9 mouse cellular contexts compared by ENCODE assay signal in the genomic region with DNA sequence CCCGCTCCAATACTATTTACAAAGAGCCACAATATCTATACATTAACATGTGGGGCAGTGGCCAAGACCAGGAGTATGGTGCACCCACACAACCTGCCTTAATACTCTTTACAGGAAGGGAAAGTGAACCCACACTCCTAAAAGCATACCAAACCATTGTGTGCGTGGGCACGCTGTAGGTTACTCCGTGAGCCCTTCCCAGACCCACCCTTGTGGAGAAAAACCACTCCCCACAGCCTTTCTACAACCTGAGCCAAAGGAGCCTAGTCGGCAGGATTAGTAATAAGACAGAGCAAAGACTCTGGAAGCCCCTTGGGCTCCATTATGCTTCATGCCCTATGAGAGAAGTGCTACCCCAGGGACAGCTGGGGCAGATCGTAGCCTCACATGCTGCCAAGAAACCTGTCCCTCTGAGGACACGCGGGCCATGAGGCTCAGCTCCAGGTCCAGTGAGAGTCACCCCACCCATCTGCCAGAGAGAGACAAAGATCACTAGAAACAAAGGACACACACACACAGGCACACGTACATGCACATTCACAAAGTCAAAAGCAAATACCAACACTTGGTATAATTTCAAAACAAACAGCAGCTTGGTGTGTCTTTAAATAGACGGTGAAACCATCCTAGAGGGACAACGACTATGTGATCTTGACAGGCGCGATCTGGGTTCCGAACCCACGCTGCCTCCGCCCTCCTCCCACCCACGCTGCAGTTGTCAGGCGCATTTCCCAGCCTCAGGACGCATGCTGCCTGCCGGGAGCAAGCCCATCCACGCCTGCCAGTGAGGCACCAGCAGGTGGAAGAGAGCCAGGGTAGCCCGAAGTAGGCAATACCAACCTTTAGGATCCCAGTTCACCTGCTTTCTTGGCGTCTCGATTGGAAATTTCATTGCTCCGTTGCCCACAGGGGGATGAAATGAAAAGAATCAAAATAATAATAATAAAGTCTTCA. TPM values are rescaled to one million over a fixed set of nuclear protein-coding genes. Genes with fewer than 3 reads are reported as not detected.
DNase-seq lines count a peak whose midpoint lies in the region; ATAC-seq lines count a peak whose summit lies in the region.
"Had no signal": no experiment of that assay in that cellular context is flagged by ENCODE, and none has a peak within 500 bp of the region (broad histone marks: within the 10 kb centered on the region; RNA-seq: fewer than 3 reads in every experiment).

No protein-coding gene starts in this region.

- H3K27ac ChIP-seq in hindbrain, embryonic 14.5 days, result peak overlapping the region; percentile 95
- H3K27ac ChIP-seq in limb, embryonic 13.5 days, result no peak overlapping the region

- peak overlapping the region; percentile 68 for H3K9ac ChIP-seq in hindbrain, embryonic 14.5 days
- H3K9ac ChIP-seq in limb, embryonic 13.5 days, result no peak overlapping the region

- peaks cover 6% of the 10 kb centered on the region; the same call in 1 of the 2 replicates for H3K9me3 ChIP-seq in megakaryocyte, embryonic 14.5 days
- no peaks in the 10 kb centered on the region for H3K9me3 ChIP-seq in hindbrain, embryonic 14.5 days (ENCODE audit: control insufficient read depth, low read length)
- no peaks in the 10 kb centered on the region for H3K9me3 ChIP-seq in limb, embryonic 13.5 days

- peak; percentile 37 for DNase-seq in embryo, embryonic 10.5 days (ENCODE audit: low spot score)
- peak; percentile 71 for DNase-seq in hindbrain, embryonic 14.5 days (ENCODE audit: low spot score)
- peak; percentile 80 to 82 for DNase-seq in right cerebral cortex, postnatal 36 days (ENCODE audit: low spot score in 2 of 2)
- no peak for DNase-seq in spleen, adult 12 weeks (ENCODE audit: low spot score)
- no peak for DNase-seq in adrenal gland, postnatal 36 days

- peak overlapping the region; percentile 71 for H3K4me2 ChIP-seq in hindbrain, embryonic 14.5 days (replicated peaks)
- peak overlapping the region; percentile 98 for H3K4me2 ChIP-seq in limb, embryonic 13.5 days (replicated peaks)

- peaks cover 34% of the 10 kb centered on the region for H3K4me1 ChIP-seq in megakaryocyte, embryonic 14.5 days
- peaks cover 48% of the 10 kb centered on the region for H3K4me1 ChIP-seq in hindbrain, embryonic 14.5 days (replicated peaks; ENCODE audit: control insufficient read depth, insufficient read depth, low read length)
- peaks cover 20% of the 10 kb centered on the region for H3K4me1 ChIP-seq in limb, embryonic 13.5 days

- ATAC-seq in megakaryocyte, adult 5-6 weeks (ENCODE audit: poor library complexity, severe bottlenecking), result no peak
- ATAC-seq in hindbrain, embryonic 14.5 days (ENCODE audit: low FRiP score), result peak; percentile 56
- no peak for ATAC-seq in limb, embryonic 13.5 days (ENCODE audit: low FRiP score, low read depth)

- peaks cover 72% of the 10 kb centered on the region for H3K27me3 ChIP-seq in megakaryocyte, embryonic 14.5 days (replicated peaks)
- H3K27me3 ChIP-seq in hindbrain, embryonic 14.5 days (ENCODE audit: control insufficient read depth, insufficient read depth, low read length), result no peaks in the 10 kb centered on the region
- peaks cover 89% of the 10 kb centered on the region for H3K27me3 ChIP-seq in limb, embryonic 13.5 days

- WGBS in hindbrain, embryonic 14.5 days, result 6% methylated on average over 25 of the region's 25 CpGs
- 19% methylated on average over 25 of the region's 25 CpGs for WGBS in limb, embryonic 13.5 days

- H3K4me3 ChIP-seq in megakaryocyte, embryonic 14.5 days (replicated peaks), result peak overlapping the region; percentile 72
- peak overlapping the region; percentile 71 for H3K4me3 ChIP-seq in hindbrain, embryonic 14.5 days (replicated peaks; ENCODE audit: low read length)
- peak overlapping the region; percentile 68 for H3K4me3 ChIP-seq in limb, embryonic 13.5 days

- no peaks in the 10 kb centered on the region for H3K36me3 ChIP-seq in megakaryocyte, embryonic 14.5 days (replicated peaks; ENCODE audit: low read length)
- H3K36me3 ChIP-seq in hindbrain, embryonic 14.5 days (replicated peaks; ENCODE audit: control insufficient read depth, insufficient read depth), result no peaks in the 10 kb centered on the region
- no peaks in the 10 kb centered on the region for H3K36me3 ChIP-seq in limb, embryonic 13.5 days

RNA-seq across cellular contexts. Expression of gene Kcnk10, which starts 4.5 kb away (rescaled TPM):
- polyA plus RNA-seq in megakaryocyte, embryonic 14.5 days (2012; ENCODE audit: insufficient read depth, low replicate concordance), result not detected in 2 replicates
- 0.33 TPM in 1 of 2 replicates, not detected in the other for total RNA-seq in megakaryocyte, adult 5-6 weeks (2015)
- total RNA-seq in megakaryocyte, adult 5-6 weeks (2017), result 0.11 and 0.37 TPM in 2 replicates
- 39.7 and 48.1 TPM in 2 replicates for polyA plus RNA-seq in hindbrain, embryonic 14.5 days (2014; fragmentation: Nextera tagmentation; extraction: Ambion mirVana)
- polyA plus RNA-seq in limb, embryonic 13.5 days (2015; fragmentation: Nextera tagmentation; extraction: Ambion mirVana), result 0.05 and 0.15 TPM in 2 replicates
- under 1 TPM; 0.03 to 0.10 TPM for total RNA-seq in adrenal gland, postnatal 36 days (2021)
- total RNA-seq: common myeloid progenitor, adult 5-6 weeks had no signal

RNA-seq across cellular contexts. Expression of gene Spata7, which starts 54.4 kb away (rescaled TPM):
- 1.2 and 2.0 TPM in 2 replicates for polyA plus RNA-seq in megakaryocyte, embryonic 14.5 days (2012; ENCODE audit: insufficient read depth, low replicate concordance)
- total RNA-seq in megakaryocyte, adult 5-6 weeks (2015), result 1.9 and 3.4 TPM in 2 replicates
- total RNA-seq in megakaryocyte, adult 5-6 weeks (2017), result 2.0 and 3.2 TPM in 2 replicates
- 29.3 and 29.9 TPM in 2 replicates for polyA plus RNA-seq in hindbrain, embryonic 14.5 days (2014; fragmentation: Nextera tagmentation; extraction: Ambion mirVana)
- 19.5 and 21.5 TPM in 2 replicates for polyA plus RNA-seq in limb, embryonic 13.5 days (2015; fragmentation: Nextera tagmentation; extraction: Ambion mirVana)
- total RNA-seq in adrenal gland, postnatal 36 days (2021), result 1 to 10 TPM; 8.4 to 9.8 TPM

Comparison
In these comparisons a context has a peak if more than half of its experiments do, and no peak if none do; other contexts are left out.
1. DNase-seq: peak in embryo, embryonic 10.5 days (single experiment), hindbrain, embryonic 14.5 days (single experiment) and right cerebral cortex, postnatal 36 days (2 of 2); none in spleen, adult 12 weeks (single experiment) and adrenal gland, postnatal 36 days (0 of 2).
2. RNA of gene Kcnk10, which starts 4.5 kb away (polyA plus RNA-seq): 39.7 to 48.1 TPM in hindbrain, embryonic 14.5 days; 0.05 to 0.15 TPM in limb, embryonic 13.5 days and not detected in megakaryocyte, embryonic 14.5 days; every median in the first group is over 10 times any median in the second.
3. Peak in every context shown above with its lines, with median percentiles within 50 percentile points of each other: H3K4me3 ChIP-seq.